Mouse (Mus musculus) kidney, embryonic 16.5 days (tissue): Measurements from ENCODE around the gene Fgfr2. TPM values are rescaled to one million over a fixed set of nuclear protein-coding genes. Genes with fewer than 3 reads are reported as not detected.

Source experiments
- ATAC-seq: fragments of 200-750 bp; cut with Nextera tagmentation; 2 replicates; pipeline ENCODE4 v1.8.0; 2017; ENCODE audit warnings: moderate TSS enrichment; ENCODE audit not compliant: low FRiP score, low TSS enrichment
- H3K27ac ChIP-seq: fragments of 300-500 bp; sonication (generic); 2 replicates; pipeline ENCODE4 v1.5.1; 2014; ENCODE audit warnings: low read length
- H3K27me3 ChIP-seq: fragments of 300-500 bp; sonication (generic); 2 replicates; pipeline ENCODE4 v1.6.1; 2014; ENCODE audit warnings: low read length, control low read depth, mixed read lengths; ENCODE audit not compliant: insufficient read depth
- H3K36me3 ChIP-seq: fragments of 300-500 bp; sonication (generic); 2 replicates; pipeline ENCODE4 v1.6.1; 2014; ENCODE audit warnings: low read length, control low read depth, mixed read lengths; ENCODE audit not compliant: insufficient read depth
- H3K4me1 ChIP-seq: fragments of 300-500 bp; sonication (generic); 2 replicates; pipeline ENCODE4 v1.6.1; 2014; ENCODE audit warnings: low read length, control low read depth, mixed read lengths; ENCODE audit not compliant: insufficient read depth
- H3K4me2 ChIP-seq: fragments of 300-500 bp; sonication (generic); replicated peaks from 2 replicates; pipeline ENCODE4 v1.6.1; 2014; ENCODE audit warnings: low read depth, low read length
- H3K4me3 ChIP-seq: fragments of 300-500 bp; sonication (generic); 2 replicates; pipeline ENCODE4 v1.5.1; 2014; ENCODE audit warnings: mild to moderate bottlenecking, low read length
- H3K9ac ChIP-seq: fragments of 300-500 bp; sonication (generic); replicated peaks from 2 replicates; pipeline ENCODE4 v1.6.1; 2014; ENCODE audit warnings: low read length
- H3K9me3 ChIP-seq: fragments of 300-500 bp; sonication (generic); 2 replicates; pipeline ENCODE4 v1.6.1; 2016; ENCODE audit warnings: low read length, control low read depth
- WGBS: fragments of 180-500 bp; shearing (Covaris S2); extraction: QIAGEN DNeasy Blood & Tissue Kit; methylation state at CpG from one replicate; pipeline ENCODE4 v1.1.7; 2014; 5-methylcytosine and 5-hydroxymethylcytosine counted together
- polyA plus RNA-seq: library from polyadenylated mRNA; unstranded; fragments of >200 nt; fragmentation: Nextera tagmentation; extraction: Ambion mirVana; gene quantifications from 2 replicates; pipeline ENCODE4 v1.2.1, GENCODE M21; 2015

The Fgfr2 gene
- polyA plus RNA-seq, 1 experiment from 2014 or later = 118 TPM

- Histone ChIP-seq H3K4me2 (no peak overlapping the region), H3K27ac (no peak overlapping the region), H3K4me3 (no peak overlapping the region), H3K36me3 (no peaks in the 10 kb centered on the region), H3K27me3 (no peaks in the 10 kb centered on the region), H3K4me1 (peaks cover 3% of the 10 kb centered on the region; the same call in 1 of the 2 replicates), H3K9ac (no peak overlapping the region), H3K9me3 (no peaks in the 10 kb centered on the region)
- WGBS = 68% methylated on average over 10 of the region's 10 CpGs
- ATAC-seq = no peak
These were observed 749.4 kb downstream of the Fgfr2 start for GRCm38 (mm10) chr7:132373594-132374378.

- H3K27me3 ChIP-seq = no peaks in the 10 kb centered on the region
- H3K4me3 ChIP-seq = no peak overlapping the region
- no peak overlapping the region for H3K9ac ChIP-seq
- no peaks in the 10 kb centered on the region for H3K9me3 ChIP-seq
- H3K4me1 ChIP-seq = peaks cover 3% of the 10 kb centered on the region; the same call in 1 of the 2 replicates
- no peak overlapping the region for H3K27ac ChIP-seq
- WGBS = 53% methylated on average over 17 of the region's 17 CpGs
- no peak for ATAC-seq
- H3K4me2 ChIP-seq = no peak overlapping the region
- H3K36me3 ChIP-seq = no peaks in the 10 kb centered on the region
These were observed 750.2 kb downstream of the Fgfr2 start for GRCm38 (mm10) chr7:132372752-132373513.

GRCm38 (mm10) chr7:132371832-132372231 is 751.3 kb downstream of the Fgfr2 start:
- 93% methylated on average over 1 of the region's 1 CpGs for WGBS
- Histone ChIP-seq H3K4me1 (peaks cover 3% of the 10 kb centered on the region; the same call in 1 of the 2 replicates), H3K9ac (no peak overlapping the region), H3K36me3 (no peaks in the 10 kb centered on the region), H3K4me3 (no peak overlapping the region), H3K9me3 (no peaks in the 10 kb centered on the region), H3K4me2 (no peak overlapping the region), H3K27ac (no peak overlapping the region), H3K27me3 (no peaks in the 10 kb centered on the region)
- no peak for ATAC-seq

DNA sequence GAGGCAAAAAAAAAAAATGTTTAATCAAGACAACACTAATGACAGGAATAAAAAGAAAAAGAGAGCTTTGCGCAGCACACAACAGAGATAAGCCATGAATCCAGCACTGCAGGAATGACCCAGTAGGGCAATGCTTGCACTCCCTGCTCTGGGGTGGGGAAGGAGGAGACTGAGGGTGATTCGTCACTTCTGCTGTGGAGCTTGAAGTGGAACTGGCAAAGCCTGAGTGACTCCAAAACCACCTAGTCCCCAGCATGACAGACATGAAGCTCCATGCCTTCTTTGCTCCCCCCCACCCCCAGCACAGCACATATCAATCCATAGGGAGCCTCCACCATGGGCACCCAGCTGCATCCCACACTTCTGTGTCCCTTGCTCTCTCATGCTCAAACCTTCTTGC is 753.4 kb downstream of the Fgfr2 start:
- ATAC-seq = no peak
- peaks cover 3% of the 10 kb centered on the region; the same call in 1 of the 2 replicates for H3K4me1 ChIP-seq
- 62% methylated on average over 2 of the region's 2 CpGs for WGBS

DNA sequence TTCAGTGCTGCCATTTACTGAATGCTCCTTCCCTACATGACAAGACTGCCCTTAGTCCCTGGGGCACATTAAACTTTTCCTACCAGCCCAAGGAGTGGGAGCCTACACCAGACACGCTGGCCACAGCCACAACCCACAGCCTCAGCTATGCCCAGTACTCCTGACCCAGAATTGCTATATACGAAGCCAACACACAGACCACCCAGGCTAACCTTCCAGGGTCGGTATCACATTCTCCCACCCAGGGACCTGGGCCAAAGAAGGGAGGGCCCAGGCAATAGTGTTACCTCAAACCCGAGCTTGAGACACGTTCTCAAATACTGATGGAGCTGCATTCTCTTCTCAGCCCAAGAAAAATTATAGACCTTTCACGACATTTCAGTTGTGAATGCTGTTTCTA is 754.3 kb downstream of the Fgfr2 start:
- H3K4me3 ChIP-seq = no peak overlapping the region
- no peaks in the 10 kb centered on the region for H3K9me3 ChIP-seq
- H3K4me2 ChIP-seq = no peak overlapping the region
- WGBS = 57% methylated on average over 6 of the region's 6 CpGs
- no peak for ATAC-seq
- H3K27ac ChIP-seq = no peak overlapping the region
- H3K9ac ChIP-seq = no peak overlapping the region
- no peaks in the 10 kb centered on the region for H3K27me3 ChIP-seq
- no peaks in the 10 kb centered on the region for H3K36me3 ChIP-seq
- peaks cover 3% of the 10 kb centered on the region; the same call in 1 of the 2 replicates for H3K4me1 ChIP-seq

More for the DNA sequence above, 753.4 kb downstream of the Fgfr2 start:
- no peaks in the 10 kb centered on the region for H3K36me3 ChIP-seq
- H3K27me3 ChIP-seq = no peaks in the 10 kb centered on the region
- no peak overlapping the region for H3K27ac ChIP-seq
- no peaks in the 10 kb centered on the region for H3K9me3 ChIP-seq
- H3K9ac ChIP-seq = no peak overlapping the region
- no peak overlapping the region for H3K4me2 ChIP-seq
- H3K4me3 ChIP-seq = no peak overlapping the region

GRCm38 (mm10) chr7:132367344-132367743 is 755.8 kb downstream of the Fgfr2 start:
- Histone ChIP-seq H3K4me2 (no peak overlapping the region), H3K27ac (no peak overlapping the region), H3K4me3 (no peak overlapping the region), H3K36me3 (no peaks in the 10 kb centered on the region), H3K4me1 (peaks cover 3% of the 10 kb centered on the region; the same call in 1 of the 2 replicates), H3K27me3 (no peaks in the 10 kb centered on the region), H3K9me3 (no peaks in the 10 kb centered on the region), H3K9ac (no peak overlapping the region)
- ATAC-seq = no peak
- 58% methylated on average over 3 of the region's 3 CpGs for WGBS

DNA sequence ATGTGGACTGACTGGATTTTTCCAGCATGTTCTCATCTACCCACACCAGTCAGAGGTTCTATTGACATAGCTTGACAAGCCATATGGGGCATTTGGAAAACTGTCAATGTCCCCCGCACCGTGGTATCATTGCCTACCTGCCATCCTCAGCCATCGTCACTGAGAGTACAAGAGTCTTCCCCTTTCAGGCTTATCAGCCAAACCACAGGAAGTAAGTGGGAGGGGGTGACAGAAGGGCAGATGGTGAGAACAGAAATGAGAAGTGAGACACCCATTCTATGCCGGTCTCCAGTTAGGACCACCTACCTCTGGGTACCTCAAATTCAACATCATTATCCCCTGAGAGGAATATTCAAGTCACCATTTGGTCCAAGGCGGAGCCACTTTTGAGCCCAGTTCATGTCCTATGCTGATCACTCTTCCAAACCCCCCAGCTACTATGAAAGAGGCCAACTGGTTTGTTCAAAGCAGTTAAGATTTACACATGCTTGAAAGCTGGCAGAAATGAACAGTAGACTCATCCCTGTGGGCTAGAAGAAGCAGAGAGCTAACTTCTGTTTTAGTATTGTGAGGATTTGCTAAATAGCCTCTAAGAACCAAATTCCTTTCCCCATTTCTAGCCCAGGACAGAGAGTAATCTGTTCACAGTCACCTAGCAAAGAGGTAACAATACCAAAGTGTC is 757.3 kb downstream of the Fgfr2 start:
- H3K27ac ChIP-seq = no peak overlapping the region
- H3K27me3 ChIP-seq = no peaks in the 10 kb centered on the region
- peaks cover 3% of the 10 kb centered on the region; the same call in 1 of the 2 replicates for H3K4me1 ChIP-seq
- no peaks in the 10 kb centered on the region for H3K36me3 ChIP-seq
- no peak overlapping the region for H3K9ac ChIP-seq
- ATAC-seq = no peak
- 84% methylated on average over 5 of the region's 5 CpGs for WGBS
- H3K4me3 ChIP-seq = no peak overlapping the region
- H3K4me2 ChIP-seq = no peak overlapping the region
- no peaks in the 10 kb centered on the region for H3K9me3 ChIP-seq

GRCm38 (mm10) chr7:132365111-132365510 is 758.0 kb downstream of the Fgfr2 start:
- Histone ChIP-seq H3K9me3 (no peaks in the 10 kb centered on the region), H3K4me3 (no peak overlapping the region), H3K9ac (no peak overlapping the region), H3K36me3 (no peaks in the 10 kb centered on the region), H3K4me2 (no peak overlapping the region), H3K27me3 (no peaks in the 10 kb centered on the region), H3K27ac (no peak overlapping the region), H3K4me1 (peaks cover 3% of the 10 kb centered on the region; the same call in 1 of the 2 replicates)
- ATAC-seq = no peak
- 84% methylated on average over 5 of the region's 5 CpGs for WGBS

GRCm38 (mm10) chr7:132364506-132364905 is 758.6 kb downstream of the Fgfr2 start:
- no peaks in the 10 kb centered on the region for H3K9me3 ChIP-seq
- H3K4me2 ChIP-seq = no peak overlapping the region
- H3K36me3 ChIP-seq = no peaks in the 10 kb centered on the region
- H3K27me3 ChIP-seq = no peaks in the 10 kb centered on the region
- WGBS = 16% methylated on average over 5 of the region's 5 CpGs
- peaks cover 3% of the 10 kb centered on the region; the same call in 1 of the 2 replicates for H3K4me1 ChIP-seq
- no peak for ATAC-seq
- H3K4me3 ChIP-seq = no peak overlapping the region
- no peak overlapping the region for H3K9ac ChIP-seq
- no peak overlapping the region for H3K27ac ChIP-seq
